Mouse (Mus musculus): ENCODE measurements around the gene Tkfc.

GRCm38 (mm10) chr19:10580761-10581160 is 24.7 kb downstream of the Tkfc start:
- no peak for TF ChIP-seq CTCF (IDR thresholded peaks at IDR 0.05; ENCODE audit: insufficient read depth, low read depth, low read length)
- no peak for TF ChIP-seq POLR2A (IDR thresholded peaks at IDR 0.05; ENCODE audit: insufficient read depth, low read depth, low read length)

Measured in olfactory bulb, adult 2 months (tissue).